9 mouse cellular contexts compared by ENCODE assay signal in the genomic region with DNA sequence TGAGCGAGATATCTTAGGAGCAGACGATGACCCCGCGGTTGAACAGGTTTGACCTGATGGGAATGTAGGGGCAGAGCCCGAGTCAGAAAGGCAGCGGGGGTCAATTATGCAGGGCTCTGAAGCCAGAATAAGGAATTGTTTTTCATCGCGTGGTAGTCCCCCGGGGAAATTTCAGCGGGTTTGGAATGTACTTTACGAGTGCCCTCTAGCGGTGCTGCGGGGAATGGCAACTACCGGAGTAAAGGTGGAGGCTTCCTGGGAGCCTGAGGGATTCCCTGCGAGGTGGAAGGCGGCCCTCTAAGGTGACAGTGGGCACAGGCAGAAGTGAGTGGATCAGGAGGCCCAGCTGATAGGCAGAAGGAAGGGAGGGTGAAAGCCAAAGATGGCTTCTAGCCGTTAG.
DNase-seq lines count a peak whose midpoint lies in the region; ATAC-seq and TF ChIP-seq lines count a peak whose summit lies in the region.
"Had no signal": no experiment of that assay in that cellular context is flagged by ENCODE, and none has a peak within 500 bp of the region (broad histone marks: within the 10 kb centered on the region; RNA-seq: fewer than 3 reads in every experiment).

No protein-coding gene starts in this region.

- CTCF ChIA-PET in Patski (lab: Charles Lee) = interaction anchor here (0.9 to 3.7 kb wide), 6 partner anchors 48 to 84 kb away, joined by 3 to 55 read pairs (median 6); no protein-coding TSS in a partner anchor

- in situ Hi-C loops in Patski (cut with MboI; ENCODE audit: low pct_unique_long_range_greater_than_20kb) = no loop called here

- WGBS in hindbrain, embryonic 13.5 days = 1% methylated on average over 17 of the region's 17 CpGs

- peaks cover 4% of the 10 kb centered on the region for H3K27me3 ChIP-seq in Patski
- H3K27me3 ChIP-seq in hindbrain, embryonic 13.5 days = peaks cover 36% of the 10 kb centered on the region
- H3K27me3 ChIP-seq in megakaryocyte, embryonic 14.5 days (replicated peaks) = peaks cover 72% of the 10 kb centered on the region

- H3K9me3 ChIP-seq in hindbrain, embryonic 13.5 days = no peaks in the 10 kb centered on the region
- no peaks in the 10 kb centered on the region for H3K9me3 ChIP-seq in megakaryocyte, embryonic 14.5 days

- DNase-seq in Patski (ENCODE audit: low read depth, low spot score) = no peak
- DNase-seq in cerebellum, adult 8-10 months = peak; percentile 88
- DNase-seq in forelimb bud, embryonic 11.5 days (ENCODE audit: low read depth, low spot score) = peak; percentile 86
- peak; percentile 83 to 90 for DNase-seq in left cerebral cortex, adult 2 months (ENCODE audit: extremely low spot score in 1 of 2, low spot score in 2 of 2)
- peak; percentile 79 to 89 for DNase-seq in right cerebral cortex, postnatal 10 days (ENCODE audit: low spot score in 2 of 2)
- DNase-seq in urinary bladder, postnatal 10 days (ENCODE audit: low spot score) = peak; percentile 52

- peak overlapping the region; percentile 39 for H3K4me3 ChIP-seq in hindbrain, embryonic 13.5 days
- peak overlapping the region; percentile 33 for H3K4me3 ChIP-seq in left cerebral cortex, adult 2 months
- peak overlapping the region; percentile 78 for H3K4me3 ChIP-seq in megakaryocyte, embryonic 14.5 days (replicated peaks)

- peak overlapping the region; percentile 68 for H3K4me2 ChIP-seq in hindbrain, embryonic 13.5 days

- POLR2A ChIA-PET in Patski (lab: Charles Lee) = no interaction called here

- peaks cover 50% of the 10 kb centered on the region for H3K4me1 ChIP-seq in hindbrain, embryonic 13.5 days (replicated peaks)
- peaks cover 29% of the 10 kb centered on the region for H3K4me1 ChIP-seq in megakaryocyte, embryonic 14.5 days

- intact Hi-C loops in left cerebral cortex, adult 2 months (cut with DNase I) = loop anchor here (1.0 to 2.0 kb wide), 3 partner anchors 70 to 164 kb away; no protein-coding TSS in a partner anchor

- no peaks in the 10 kb centered on the region for H3K36me3 ChIP-seq in hindbrain, embryonic 13.5 days
- no peaks in the 10 kb centered on the region for H3K36me3 ChIP-seq in megakaryocyte, embryonic 14.5 days (replicated peaks; ENCODE audit: low read length)

- no peak overlapping the region for H3K27ac ChIP-seq in hindbrain, embryonic 13.5 days
- no peak overlapping the region for H3K27ac ChIP-seq in left cerebral cortex, adult 2 months
- H3K27ac ChIP-seq: macrophage had no signal

- H3K9ac ChIP-seq in hindbrain, embryonic 13.5 days = peak overlapping the region; percentile 58

- peak; percentile 54 for ATAC-seq in Patski
- ATAC-seq in hindbrain, embryonic 13.5 days (ENCODE audit: low FRiP score) = no peak

- TF ChIP-seq CTCF in Patski (IDR thresholded peaks at IDR 0.05) = peak; percentile 90
- peak; percentile 93 for TF ChIP-seq CTCF in left cerebral cortex, adult 2 months (IDR thresholded peaks at IDR 0.05)
